Mouse (Mus musculus) cortical plate, adult 2 months (tissue): Measurements from ENCODE around the gene Mcu.

Source experiments
- CTCF ChIP-seq: fragments of 200-500 bp; IDR thresholded peaks from 2 replicates; pipeline ENCODE4 v1.5.1; 2011; ENCODE audit warnings: mild to moderate bottlenecking, control low read depth, low read length; ENCODE audit not compliant: insufficient read depth; ENCODE audit errors: extremely low read depth
- POLR2A ChIP-seq: fragments of 200-500 bp; IDR thresholded peaks from 2 replicates; pipeline ENCODE4 v1.6.1; 2011; ENCODE audit warnings: mild to moderate bottlenecking, low read length, control low read depth; ENCODE audit not compliant: insufficient read depth; ENCODE audit errors: extremely low read depth

GRCm38 (mm10) chr10:59467297-59467696, 149.2 kb downstream of the Mcu start:
- TF ChIP-seq POLR2A (no peak), CTCF (no peak)
